Mouse (Mus musculus) E14TG2a.4 (cell line): ENCODE measurements around the gene P4ha1.

Source experiments
- H3K27me3 ChIP-seq: 2 replicates; pipeline ENCODE4 v1.6.1; 2014; ENCODE audit warnings: low read length, control low read depth; ENCODE audit not compliant: insufficient read depth
- H3K36me3 ChIP-seq: 2 replicates; pipeline ENCODE4 v1.6.1; 2014; ENCODE audit warnings: low read length, control low read depth; ENCODE audit not compliant: insufficient read depth
- H3K4me1 ChIP-seq: replicated peaks from 2 replicates; pipeline ENCODE4 v1.6.1; 2014; ENCODE audit warnings: low read depth, low read length, control low read depth
- H3K4me3 ChIP-seq: replicated peaks from 2 replicates; pipeline ENCODE4 v1.5.1; 2014; ENCODE audit warnings: mild to moderate bottlenecking, low read length
- H3K9me3 ChIP-seq: 2 replicates; pipeline ENCODE4 v1.6.1; 2014; ENCODE audit warnings: low read length, control low read depth
- CTCF ChIP-seq: conservative IDR thresholded peaks from 2 replicates; pipeline ENCODE4 v1.5.1; 2014; ENCODE audit warnings: low read length
- NANOG ChIP-seq: IDR thresholded peaks from 2 replicates; pipeline ENCODE4 v1.6.1; 2014; ENCODE audit warnings: borderline replicate concordance, low read length, mixed read lengths
- POU5F1 ChIP-seq: IDR thresholded peaks from 2 replicates; pipeline ENCODE4 v1.6.1; 2014; ENCODE audit warnings: low read length, borderline replicate concordance

P4ha1 gene

GRCm38 (mm10) chr10:59323100-59323487, at the start of gene P4ha1:
TSS of gene P4ha1 (plus strand) at chr10:59323296.
- Histone ChIP-seq H3K27me3 (peaks cover 3% of the 10 kb centered on the region; the same call in 1 of the 2 replicates), H3K9me3 (no peaks in the 10 kb centered on the region), H3K4me1 (peaks cover 29% of the 10 kb centered on the region), H3K36me3 (no peaks in the 10 kb centered on the region), H3K4me3 (peak within 1 kb of the TSS; percentile 93)
- no peak for TF ChIP-seq CTCF
- TF ChIP-seq NANOG, result no peak

GRCm38 (mm10) chr10:59275745-59276144, 47.4 kb upstream of the P4ha1 start:
- Histone ChIP-seq H3K9me3 (no peaks in the 10 kb centered on the region), H3K36me3 (no peaks in the 10 kb centered on the region), H3K4me3 (no peak overlapping the region), H3K4me1 (peaks cover 12% of the 10 kb centered on the region), H3K27me3 (peaks cover 9% of the 10 kb centered on the region; the same call in 1 of the 2 replicates)
- TF ChIP-seq NANOG, result no peak
- TF ChIP-seq CTCF, result no peak
- no peak for TF ChIP-seq POU5F1

GRCm38 (mm10) chr10:59277116-59277515, 46.0 kb upstream of the P4ha1 start:
- TF ChIP-seq NANOG, result no peak
- TF ChIP-seq CTCF, result no peak
- TF ChIP-seq POU5F1, result no peak
- Histone ChIP-seq H3K36me3 (no peaks in the 10 kb centered on the region), H3K27me3 (peaks cover 9% of the 10 kb centered on the region; the same call in 1 of the 2 replicates), H3K4me3 (no peak overlapping the region), H3K4me1 (peaks cover 10% of the 10 kb centered on the region), H3K9me3 (no peaks in the 10 kb centered on the region)

GRCm38 (mm10) chr10:59277729-59278475, 45.2 kb upstream of the P4ha1 start:
- Histone ChIP-seq H3K4me3 (no peak overlapping the region), H3K9me3 (no peaks in the 10 kb centered on the region), H3K36me3 (no peaks in the 10 kb centered on the region), H3K4me1 (peaks cover 10% of the 10 kb centered on the region), H3K27me3 (peaks cover 9% of the 10 kb centered on the region; the same call in 1 of the 2 replicates)
- TF ChIP-seq CTCF (no peak), POU5F1 (no peak), NANOG (no peak)

GRCm38 (mm10) chr10:59283164-59283563, 39.9 kb upstream of the P4ha1 start:
- TF ChIP-seq POU5F1, result no peak
- TF ChIP-seq NANOG, result no peak
- no peak for TF ChIP-seq CTCF
- H3K4me3 ChIP-seq, result no peak overlapping the region
- H3K36me3 ChIP-seq, result no peaks in the 10 kb centered on the region
- H3K9me3 ChIP-seq, result peaks cover 9% of the 10 kb centered on the region
- H3K4me1 ChIP-seq, result peaks cover 18% of the 10 kb centered on the region
- peaks cover 12% of the 10 kb centered on the region; the same call in 1 of the 2 replicates for H3K27me3 ChIP-seq

GRCm38 (mm10) chr10:59283749-59284148, 39.3 kb upstream of the P4ha1 start:
- H3K4me3 ChIP-seq, result no peak overlapping the region
- H3K27me3 ChIP-seq, result peaks cover 12% of the 10 kb centered on the region; the same call in 1 of the 2 replicates
- H3K9me3 ChIP-seq, result peaks cover 9% of the 10 kb centered on the region
- TF ChIP-seq POU5F1 (no peak), CTCF (no peak), NANOG (no peak)
- H3K4me1 ChIP-seq, result peaks cover 18% of the 10 kb centered on the region
- no peaks in the 10 kb centered on the region for H3K36me3 ChIP-seq

GRCm38 (mm10) chr10:59285530-59285929, 37.6 kb upstream of the P4ha1 start:
- TF ChIP-seq CTCF, result no peak
- no peak for TF ChIP-seq NANOG
- TF ChIP-seq POU5F1, result no peak

GRCm38 (mm10) chr10:59287251-59287650, 35.8 kb upstream of the P4ha1 start:
- TF ChIP-seq POU5F1 (no peak), NANOG (no peak), CTCF (no peak)
- peaks cover 9% of the 10 kb centered on the region for H3K9me3 ChIP-seq

More at GRCm38 (mm10) chr10:59285530-59285929, 37.6 kb upstream of the P4ha1 start:
- no peak overlapping the region for H3K4me3 ChIP-seq
- H3K36me3 ChIP-seq, result no peaks in the 10 kb centered on the region
- peaks cover 9% of the 10 kb centered on the region for H3K9me3 ChIP-seq
- H3K4me1 ChIP-seq, result peaks cover 11% of the 10 kb centered on the region
- H3K27me3 ChIP-seq, result 0 out of 2 replicates have a peak, but pooled peaks cover 3% of the 10 kb centered on the region

GRCm38 (mm10) chr10:59287662-59288061, 35.4 kb upstream of the P4ha1 start:
- Histone ChIP-seq H3K4me3 (no peak overlapping the region), H3K36me3 (no peaks in the 10 kb centered on the region), H3K9me3 (peaks cover 9% of the 10 kb centered on the region), H3K27me3 (0 out of 2 replicates have a peak, but pooled peaks cover 3% of the 10 kb centered on the region), H3K4me1 (peaks cover 8% of the 10 kb centered on the region)
- no peak for TF ChIP-seq NANOG
- no peak for TF ChIP-seq POU5F1
- no peak for TF ChIP-seq CTCF

More at GRCm38 (mm10) chr10:59287251-59287650, 35.8 kb upstream of the P4ha1 start:
- no peaks in the 10 kb centered on the region for H3K36me3 ChIP-seq
- H3K4me3 ChIP-seq, result no peak overlapping the region
- H3K4me1 ChIP-seq, result peaks cover 8% of the 10 kb centered on the region
- H3K27me3 ChIP-seq, result 0 out of 2 replicates have a peak, but pooled peaks cover 3% of the 10 kb centered on the region
